Mouse (Mus musculus) embryonic facial prominence, embryonic 10.5 days (tissue): ENCODE data around the gene Gm14296. TPM values are rescaled to one million over a fixed set of nuclear protein-coding genes. Genes with fewer than 3 reads are reported as not detected.
"Not testable (repeated sequence)": the region's sequence is repeated elsewhere in the genome, so short reads cannot be mapped to it uniquely, and the experiment has no call there.

Source experiments
- DNase-seq: peaks from one replicate; pipeline ENCODE4 v3.0.0-alpha.2; 2017; ENCODE audit warnings: low spot score
- H3K27ac ChIP-seq: fragments of 300-500 bp; sonication (generic); replicated peaks from 2 replicates; pipeline ENCODE4 v1.5.1; 2016; ENCODE audit warnings: mild to moderate bottlenecking
- H3K27me3 ChIP-seq: fragments of 300-500 bp; sonication (generic); replicated peaks from 2 replicates; pipeline ENCODE4 v1.6.1; 2016; ENCODE audit warnings: low read depth, mild to moderate bottlenecking; ENCODE audit not compliant: poor library complexity, severe bottlenecking
- H3K36me3 ChIP-seq: fragments of 300-500 bp; sonication (generic); replicated peaks from 2 replicates; pipeline ENCODE4 v1.6.1; 2016; ENCODE audit warnings: mild to moderate bottlenecking, moderate library complexity
- H3K4me1 ChIP-seq: fragments of 300-500 bp; sonication (generic); 2 replicates; pipeline ENCODE4 v1.6.1; 2016
- H3K4me3 ChIP-seq: fragments of 300-500 bp; sonication (generic); 2 replicates; pipeline ENCODE4 v1.5.1; 2016; ENCODE audit warnings: mild to moderate bottlenecking, moderate library complexity
- H3K9me3 ChIP-seq: fragments of 300-500 bp; sonication (generic); 2 replicates; pipeline ENCODE4 v1.6.1; 2016; ENCODE audit warnings: mild to moderate bottlenecking
- WGBS: fragments of 180-500 bp; shearing (Covaris S2); methylation state at CpG from one replicate; pipeline ENCODE4 v1.1.7; 2016; 5-methylcytosine and 5-hydroxymethylcytosine counted together
- polyA plus RNA-seq: library from polyadenylated mRNA; unstranded; fragments of >200 nt; fragmentation: Nextera tagmentation; extraction: Ambion mirVana; gene quantifications from 2 replicates; pipeline ENCODE4 v1.2.1, GENCODE M21; 2016

The Gm14296 gene
- 5.1 and 13.7 TPM in 2 replicates for polyA plus RNA-seq

- H3K4me3 ChIP-seq, H3K27ac ChIP-seq, H3K36me3 ChIP-seq, DNase-seq, H3K27me3 ChIP-seq, H3K4me1 ChIP-seq, H3K9me3 ChIP-seq: not testable (repeated sequence)
- WGBS, result no CpG with 5 or more reads among the region's 2 CpGs
Measured at GRCm38 (mm10) chr2:176927709-176928108, at the start of gene Gm14296. Gene Gm14296, minus strand, starts transcription at chr2:176927809.

GRCm38 (mm10) chr2:176905464-176905863 lies 22.1 kb downstream of the Gm14296 start:
- not testable (repeated sequence) for H3K4me3 ChIP-seq, DNase-seq, H3K27me3 ChIP-seq, H3K36me3 ChIP-seq, H3K4me1 ChIP-seq, H3K9me3 ChIP-seq, H3K27ac ChIP-seq
- no CpG with 5 or more reads among the region's 1 CpGs for WGBS

Other genes starting within 250 kb of the Gm14296 start
- gene Gm14305, start 219.5 kb downstream of the Gm14296 start, polyA plus RNA-seq, result 32.2 and 33.6 TPM in 2 replicates
- gene Gm14295, start 129.2 kb downstream of the Gm14296 start, polyA plus RNA-seq, result 14.0 and 18.7 TPM in 2 replicates
- not detected in 2 replicates for gene Gm14408, start 96.7 kb downstream of the Gm14296 start, polyA plus RNA-seq
- 9.8 and 11.1 TPM in 2 replicates for gene Gm14419, start 73.1 kb upstream of the Gm14296 start, polyA plus RNA-seq
- gene Gm14401, start 146.5 kb upstream of the Gm14296 start, polyA plus RNA-seq, result 0.31 TPM in 1 of 2 replicates, not detected in the other